Mouse (Mus musculus) right cerebral cortex, postnatal 10 days (tissue): ENCODE data around the gene Pole2.

ENCODE experiments used
- DNase-seq, 2 experiments: peaks; one replicate each; pipeline ENCODE4 v3.0.0; 2021; ENCODE audit warnings: low spot score in 2 of 2

Gene Pole2

GRCm38 (mm10) chr12:69227776-69228466 lies at the start of gene Pole2:
Gene Pole2 (minus strand): TSS chr12:69228195.
- peak; percentile 86 to 91 for DNase-seq

DNA sequence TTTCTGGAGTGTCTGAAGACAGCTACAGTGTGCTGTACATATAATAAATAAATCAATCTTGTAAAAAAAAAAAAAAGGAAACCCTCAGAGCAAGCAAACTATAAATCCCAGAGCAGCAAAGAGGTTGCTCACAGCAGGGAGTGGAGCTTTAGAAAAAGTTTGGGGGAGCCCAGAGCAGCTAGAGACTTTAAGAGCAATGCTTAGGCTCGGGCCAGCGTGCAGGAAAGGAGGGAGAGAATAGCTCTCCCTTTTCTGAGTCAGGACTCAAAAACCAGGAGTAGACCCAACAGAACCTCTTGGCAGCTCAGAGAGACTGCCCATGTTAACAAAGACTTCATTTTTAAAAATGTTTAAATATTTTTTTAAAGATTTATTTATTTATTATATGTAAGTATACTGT lies 41.0 kb upstream of the Pole2 start:
- no peak for DNase-seq

DNA sequence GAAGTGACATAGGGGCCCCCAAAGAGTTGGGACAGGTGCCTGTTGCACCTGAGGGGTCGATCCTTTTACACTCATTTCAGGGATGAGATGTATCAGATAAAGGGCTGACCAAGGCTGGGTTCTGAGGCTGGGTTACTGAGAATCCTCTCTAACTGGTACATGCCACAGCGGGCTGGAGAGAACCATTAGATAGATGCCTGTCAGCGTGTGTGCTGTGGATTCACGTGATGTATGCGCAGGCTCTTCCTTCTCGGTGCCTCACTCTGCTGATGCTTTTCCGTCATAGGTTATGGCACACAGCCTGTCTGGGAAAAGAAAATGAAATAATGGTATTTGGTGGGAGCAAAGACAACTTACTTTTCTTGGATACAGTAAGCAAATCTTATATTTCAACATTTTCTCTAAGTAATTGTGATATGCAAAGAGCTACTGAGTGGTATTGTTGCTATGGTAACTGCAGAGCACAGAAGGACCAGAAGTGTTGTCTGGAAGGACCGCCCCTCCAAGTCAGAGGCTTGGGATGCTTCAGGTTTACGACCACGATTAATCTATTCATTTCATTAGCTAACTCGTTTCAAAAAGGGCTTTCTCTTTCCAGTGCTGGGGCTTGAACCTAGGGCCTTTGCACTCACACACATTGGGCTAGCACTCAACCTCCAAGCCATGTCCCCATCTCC lies 40.1 kb upstream of the Pole2 start:
- DNase-seq: peak; percentile 27 to 38

GRCm38 (mm10) chr12:69265031-69265430 lies 37.0 kb upstream of the Pole2 start:
- DNase-seq: peak in 1 of 2 experiments; percentile 9

DNA sequence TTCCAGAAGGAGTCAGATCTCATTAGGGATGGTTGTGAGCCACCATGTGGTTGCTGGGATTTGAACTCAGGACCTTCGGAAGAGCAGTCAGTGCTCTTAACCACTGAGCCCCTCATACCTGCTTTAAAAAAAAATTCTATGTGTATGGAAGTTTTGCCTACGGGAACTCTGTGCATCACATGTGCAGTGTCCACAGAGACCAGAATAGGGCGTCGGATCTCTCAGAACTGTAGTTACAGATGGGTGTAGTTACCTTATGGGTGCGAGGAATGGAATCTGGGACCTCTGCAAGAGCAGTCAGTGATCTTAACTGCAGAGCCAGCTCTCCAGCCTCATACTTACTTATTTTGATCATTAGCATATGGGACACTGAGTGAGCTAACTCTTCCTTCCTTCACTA lies 34.3 kb upstream of the Pole2 start:
- peak in 1 of 2 experiments; percentile 12 for DNase-seq

DNA sequence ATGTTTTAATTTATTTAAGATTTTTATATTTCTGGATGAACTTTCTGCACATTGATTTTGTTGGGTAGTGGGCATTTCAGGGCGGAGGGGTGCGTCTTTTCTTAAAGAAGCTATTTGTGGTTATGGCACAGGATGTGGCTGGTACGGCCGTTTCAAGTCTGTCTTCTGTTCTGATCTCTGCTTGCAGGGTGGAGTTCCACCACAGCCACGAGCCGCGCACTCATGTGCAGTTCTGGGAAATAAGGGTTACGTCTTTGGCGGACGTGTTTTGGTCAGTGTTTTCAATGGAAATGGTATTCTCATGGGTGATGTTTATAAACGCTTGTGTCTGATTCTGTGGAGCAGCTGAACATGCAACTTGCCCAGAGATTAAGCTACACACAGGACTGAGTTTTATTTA lies 29.8 kb upstream of the Pole2 start:
- DNase-seq: no peak

DNA sequence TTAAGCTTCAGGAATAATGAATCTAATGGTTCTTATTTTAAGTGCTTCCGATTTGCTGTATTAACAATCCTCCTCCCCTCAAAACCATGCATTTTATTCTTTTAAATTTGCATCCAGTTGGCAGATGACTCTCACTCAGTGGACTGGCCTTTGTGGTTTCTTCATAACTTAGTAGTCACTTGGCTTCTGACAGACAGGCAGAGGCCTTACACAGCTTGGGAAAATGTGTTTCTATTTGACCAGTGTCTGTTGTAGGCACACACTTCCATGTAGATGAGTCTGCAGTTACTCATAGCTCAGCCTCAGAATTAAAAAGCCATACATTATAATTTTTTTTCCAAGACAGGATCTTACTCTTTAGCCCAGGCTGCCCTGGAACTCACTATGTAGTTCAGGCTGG lies 25.8 kb upstream of the Pole2 start:
- DNase-seq: no peak

- no peak for DNase-seq
Measured at GRCm38 (mm10) chr12:69250756-69251155, 22.8 kb upstream of the Pole2 start.

DNA sequence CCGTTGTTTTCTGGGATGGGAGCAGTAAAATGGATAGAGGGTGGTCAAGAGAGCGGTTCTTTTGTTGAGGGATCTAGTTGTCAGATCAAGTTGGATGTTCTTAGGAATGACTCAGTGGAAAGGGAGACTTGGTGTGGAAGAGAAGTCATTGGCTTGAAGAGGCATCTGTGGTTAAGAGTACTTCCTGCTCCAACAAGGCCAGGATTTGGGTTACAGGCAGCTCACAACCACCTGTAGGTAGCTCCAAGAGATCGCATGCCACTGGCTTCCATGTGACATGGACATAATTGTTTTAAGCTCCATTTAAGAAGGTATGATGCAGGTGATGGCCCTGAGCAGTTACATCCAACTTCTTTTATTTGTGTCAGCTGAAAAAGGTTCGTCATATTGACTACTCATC lies 21.8 kb upstream of the Pole2 start:
- no peak for DNase-seq

DNA sequence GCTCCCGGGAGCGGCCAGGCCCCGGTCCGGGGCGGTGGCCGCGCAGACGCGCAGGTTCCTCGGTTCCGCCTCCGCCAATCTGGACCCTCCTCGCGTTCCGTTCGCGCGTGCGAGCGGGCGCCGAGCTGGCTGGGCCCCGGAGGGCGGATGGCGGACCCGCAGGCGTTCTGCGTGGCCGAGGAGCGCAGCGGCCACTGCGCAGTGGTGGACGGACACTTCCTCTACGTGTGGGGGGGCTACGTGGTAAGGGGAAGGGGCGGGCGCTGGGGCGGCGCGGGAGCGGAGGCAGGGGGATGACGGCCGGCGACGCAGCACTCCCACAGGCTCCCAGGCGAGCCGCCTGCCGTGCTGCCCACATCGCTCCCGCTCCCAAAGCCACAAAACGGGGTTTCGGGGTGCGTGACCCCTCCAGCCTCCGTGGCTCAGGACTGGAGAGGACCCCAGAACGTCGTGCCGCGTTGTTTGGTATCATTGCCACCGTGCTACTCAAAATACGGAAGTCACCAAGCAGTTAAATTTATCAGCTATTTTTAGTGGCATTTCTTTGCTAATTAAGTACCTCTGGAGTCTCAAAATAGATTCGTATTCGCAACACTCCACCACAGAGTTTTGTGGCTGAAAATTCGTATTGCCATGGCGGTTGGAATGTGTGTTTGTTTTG lies 13.9 kb upstream of the Pole2 start:
- DNase-seq: peak; percentile 82 to 85

DNA sequence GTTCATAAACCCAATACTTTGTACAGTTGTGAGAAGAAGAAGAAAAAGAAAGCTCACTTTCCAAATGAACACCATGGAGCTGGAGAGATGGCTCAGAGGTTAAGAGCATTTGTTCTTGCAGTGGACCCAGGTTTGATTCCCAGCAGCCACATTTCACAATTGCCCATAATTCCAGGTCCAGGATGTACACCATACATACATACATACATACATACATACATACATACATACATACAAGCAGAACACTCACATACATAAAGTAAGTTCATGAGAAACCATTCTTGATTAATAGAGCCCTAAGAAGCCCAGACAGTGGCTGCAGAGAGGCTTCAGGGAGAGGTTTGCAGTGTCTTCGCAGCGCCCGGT lies 13.4 kb upstream of the Pole2 start:
- no peak for DNase-seq

GRCm38 (mm10) chr12:69240876-69241275 lies 12.9 kb upstream of the Pole2 start, which contains the start of gene Klhdc1:
Gene Klhdc1 (plus strand): TSS chr12:69241176.
- no peak for DNase-seq

- no peak for DNase-seq
Measured at GRCm38 (mm10) chr12:69238284-69238683, 10.3 kb upstream of the Pole2 start.

GRCm38 (mm10) chr12:69235782-69236181 lies 7.8 kb upstream of the Pole2 start:
- DNase-seq: no peak

- DNase-seq: no peak
Measured at GRCm38 (mm10) chr12:69229251-69229650, 1.3 kb upstream of the Pole2 start.

- DNase-seq: no peak
Measured at GRCm38 (mm10) chr12:69220613-69221277, 7.2 kb downstream of the Pole2 start.

GRCm38 (mm10) chr12:69216587-69216986 lies 11.4 kb downstream of the Pole2 start:
- DNase-seq: no peak

- peak; percentile 59 to 60 for DNase-seq
Measured at GRCm38 (mm10) chr12:69215000-69215785, 12.8 kb downstream of the Pole2 start.

- no peak for DNase-seq
Measured at GRCm38 (mm10) chr12:69214393-69214792, 13.6 kb downstream of the Pole2 start.

GRCm38 (mm10) chr12:69213186-69213777 lies 14.7 kb downstream of the Pole2 start:
- DNase-seq: no peak

DNA sequence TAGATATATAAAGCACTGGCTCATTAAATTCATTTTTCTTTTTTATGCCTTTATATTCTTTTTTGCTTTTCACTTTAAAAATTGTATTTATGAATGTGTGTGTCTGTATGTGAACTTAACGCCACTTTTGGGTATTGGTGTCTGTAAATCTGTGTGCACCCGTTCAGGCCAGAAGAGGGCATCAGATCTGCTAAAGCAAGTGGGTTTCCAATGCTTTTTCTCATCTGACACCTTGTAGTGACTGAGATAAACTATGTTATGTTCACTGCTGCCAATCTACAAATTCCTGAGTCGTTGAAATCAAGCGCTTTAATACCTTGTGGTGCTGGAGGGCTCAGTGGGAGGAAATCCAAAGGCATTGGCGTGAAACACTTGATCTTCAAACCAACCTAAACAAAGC lies 16.9 kb downstream of the Pole2 start:
- peak in 1 of 2 experiments; percentile 41 for DNase-seq
